Mouse (Mus musculus): ENCODE data around the gene Pik3r3. TPM values are rescaled to one million over a fixed set of nuclear protein-coding genes. Genes with fewer than 3 reads are reported as not detected.
"Not testable (repeated sequence)": the region's sequence is repeated elsewhere in the genome, so short reads cannot be mapped to it uniquely, and the experiment has no call there.

Gene Pik3r3
- polyA plus RNA-seq, 1 experiment: 4.6 TPM

DNA sequence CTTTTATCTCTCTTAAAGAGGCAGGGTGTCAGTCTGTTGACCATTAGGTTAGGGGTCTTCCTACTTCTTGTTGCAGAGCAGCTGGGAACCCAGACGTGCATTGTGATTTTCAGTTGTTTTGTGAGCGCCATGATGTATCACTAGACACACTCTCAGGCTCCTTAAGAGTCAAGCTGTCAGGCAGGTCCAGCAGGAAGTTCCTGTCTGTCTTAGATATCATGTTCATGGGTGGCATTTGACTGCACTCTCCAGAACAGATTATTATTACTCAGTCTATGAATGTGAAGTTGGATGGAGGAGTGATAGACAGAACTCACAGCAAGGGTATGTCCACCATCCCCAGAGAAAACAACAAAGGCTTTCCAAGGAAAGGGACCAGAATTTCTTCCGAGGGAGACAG lies 17.0 kb upstream of the Pik3r3 start:
- Histone ChIP-seq H3K4me1 (ENCODE audit: control insufficient read depth, insufficient read depth, insufficient read length, low read length) (no peaks in the 10 kb centered on the region), H3K4me3 (ENCODE audit: insufficient read depth, low read depth, low read length) (no peak overlapping the region), H3K27ac (replicated peaks; ENCODE audit: low read depth, low read length) (no peak overlapping the region)

DNA sequence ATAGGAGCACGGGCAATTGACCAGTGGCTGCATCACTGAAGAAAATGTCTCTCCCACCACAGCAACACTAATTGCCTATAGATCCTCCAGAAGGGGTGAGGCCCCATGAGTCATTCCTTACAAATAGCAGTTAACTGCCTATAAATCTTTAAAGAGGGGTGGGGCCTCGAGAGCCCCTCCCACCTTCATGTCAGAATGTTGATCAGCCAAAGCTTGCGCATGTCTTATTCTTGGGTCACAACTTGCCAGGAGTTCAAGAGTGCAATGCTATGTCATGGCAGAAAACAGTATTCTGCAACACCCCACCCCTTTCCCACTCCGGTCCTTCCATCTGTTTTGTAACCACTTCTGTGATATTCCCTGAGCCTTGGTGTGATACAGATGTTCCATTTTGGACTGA lies 14.9 kb upstream of the Pik3r3 start:
- Histone ChIP-seq H3K27ac (replicated peaks; ENCODE audit: low read depth, low read length) (no peak overlapping the region), H3K4me3 (ENCODE audit: insufficient read depth, low read depth, low read length) (no peak overlapping the region), H3K4me1 (ENCODE audit: control insufficient read depth, insufficient read depth, insufficient read length, low read length) (no peaks in the 10 kb centered on the region)

DNA sequence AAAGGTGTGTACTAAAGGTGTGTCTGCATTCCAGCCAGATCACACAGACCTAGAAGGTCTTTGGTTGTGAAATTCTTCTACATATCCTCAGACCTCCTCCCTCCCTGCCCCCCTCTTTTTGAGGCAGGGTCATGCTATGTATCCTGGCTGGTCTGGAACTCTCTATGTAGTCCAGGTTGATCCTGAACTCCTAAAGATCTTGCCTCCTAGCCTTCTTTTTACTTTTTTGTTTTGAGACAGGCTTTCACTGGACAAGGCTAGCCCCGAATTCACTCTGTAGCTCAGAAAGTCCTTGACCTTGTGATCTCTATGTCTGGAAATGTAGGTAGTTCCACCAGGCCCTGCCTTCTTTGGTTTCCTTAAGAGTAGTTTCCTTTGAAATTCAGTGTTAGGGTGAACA lies 12.5 kb upstream of the Pik3r3 start:
- H3K4me3 ChIP-seq (ENCODE audit: insufficient read depth, low read depth, low read length): no peak overlapping the region
- no peaks in the 10 kb centered on the region for H3K4me1 ChIP-seq (ENCODE audit: control insufficient read depth, insufficient read depth, insufficient read length, low read length)
- no peak overlapping the region for H3K27ac ChIP-seq (replicated peaks; ENCODE audit: low read depth, low read length)

DNA sequence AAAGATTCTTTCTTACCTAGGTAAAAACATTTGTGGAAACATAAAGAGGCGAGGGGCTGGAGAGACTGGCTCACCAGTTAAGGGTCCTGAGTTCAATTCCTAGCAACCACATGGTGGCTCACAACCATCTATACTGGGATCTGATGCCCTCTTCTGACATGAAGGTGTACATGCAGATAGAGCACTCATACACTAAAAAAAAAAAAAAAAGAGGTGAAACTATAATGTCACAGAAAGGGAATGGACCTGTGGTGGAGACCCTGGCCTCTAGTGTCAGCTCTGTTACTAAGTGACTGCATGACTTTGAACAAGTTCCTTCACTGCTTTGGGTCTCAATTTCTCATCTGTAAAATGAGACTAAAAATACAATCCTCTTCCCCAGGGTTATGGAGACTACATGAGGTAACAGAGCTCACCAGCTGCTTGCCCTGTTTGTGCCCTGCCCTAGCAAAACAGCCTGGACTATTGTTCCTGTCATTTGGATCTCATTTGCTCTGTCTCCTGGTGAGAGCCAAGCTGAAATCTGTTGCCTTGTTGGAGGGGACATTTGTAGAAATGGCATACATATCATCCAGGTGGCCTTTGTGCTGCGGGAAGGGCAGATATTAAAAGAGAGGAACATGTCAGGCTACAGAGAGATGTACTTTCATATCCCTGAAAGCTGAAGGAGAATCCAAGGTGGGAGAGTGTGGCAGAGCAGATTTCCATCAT lies 5.4 kb upstream of the Pik3r3 start:
- Histone ChIP-seq H3K4me3 (ENCODE audit: insufficient read depth, low read depth, low read length) (no peak overlapping the region), H3K27ac (replicated peaks; ENCODE audit: low read depth, low read length) (no peak overlapping the region), H3K4me1 (ENCODE audit: control insufficient read depth, insufficient read depth, insufficient read length, low read length) (no peaks in the 10 kb centered on the region)

DNA sequence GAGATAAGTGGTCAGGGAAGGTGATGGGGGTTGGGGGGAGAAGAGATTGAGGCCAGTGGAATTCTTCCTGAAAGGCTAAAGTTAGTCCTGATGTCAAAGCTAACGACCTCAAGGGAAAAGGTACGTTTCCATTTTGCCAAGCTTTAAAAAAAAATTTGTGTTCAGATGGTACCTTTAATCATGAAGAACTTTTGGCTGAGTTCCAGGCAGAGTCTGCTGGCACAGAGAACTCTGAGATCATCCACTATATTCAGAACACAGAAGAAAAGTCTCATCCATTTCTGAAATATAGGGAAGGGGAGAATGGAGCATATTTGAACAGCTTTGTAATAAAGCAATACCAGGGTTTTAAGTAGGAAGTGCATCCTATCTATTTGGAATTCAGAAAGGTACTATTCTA lies 4.4 kb upstream of the Pik3r3 start:
- Histone ChIP-seq H3K4me3 (ENCODE audit: insufficient read depth, low read depth, low read length) (no peak overlapping the region), H3K4me1 (ENCODE audit: control insufficient read depth, insufficient read depth, insufficient read length, low read length) (no peaks in the 10 kb centered on the region), H3K27ac (replicated peaks; ENCODE audit: low read depth, low read length) (no peak overlapping the region)

DNA sequence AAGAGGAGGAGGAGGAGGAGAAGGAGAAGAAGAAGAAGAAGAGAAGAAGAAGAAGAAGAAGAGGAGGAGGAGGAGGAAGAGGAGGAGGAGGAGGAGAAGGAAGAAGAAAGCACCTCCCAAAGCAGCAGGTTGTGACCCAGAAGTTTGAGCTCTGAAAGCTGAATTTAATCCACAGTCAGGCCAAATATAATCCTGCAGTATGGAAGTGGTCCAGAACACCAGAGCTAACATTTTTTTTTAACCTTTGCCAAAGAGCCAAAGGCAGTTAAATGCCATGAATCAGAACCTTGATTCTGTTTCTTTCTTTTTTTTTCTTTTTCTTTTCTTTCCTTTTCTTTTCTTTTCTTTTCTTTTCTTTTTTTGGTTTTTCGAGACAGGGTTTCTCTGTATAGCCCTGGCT lies 3.8 kb upstream of the Pik3r3 start:
- not testable (repeated sequence) for H3K27ac ChIP-seq (replicated peaks; ENCODE audit: low read depth, low read length); H3K4me1 ChIP-seq (ENCODE audit: control insufficient read depth, insufficient read depth, insufficient read length, low read length); H3K4me3 ChIP-seq (ENCODE audit: insufficient read depth, low read depth, low read length)

DNA sequence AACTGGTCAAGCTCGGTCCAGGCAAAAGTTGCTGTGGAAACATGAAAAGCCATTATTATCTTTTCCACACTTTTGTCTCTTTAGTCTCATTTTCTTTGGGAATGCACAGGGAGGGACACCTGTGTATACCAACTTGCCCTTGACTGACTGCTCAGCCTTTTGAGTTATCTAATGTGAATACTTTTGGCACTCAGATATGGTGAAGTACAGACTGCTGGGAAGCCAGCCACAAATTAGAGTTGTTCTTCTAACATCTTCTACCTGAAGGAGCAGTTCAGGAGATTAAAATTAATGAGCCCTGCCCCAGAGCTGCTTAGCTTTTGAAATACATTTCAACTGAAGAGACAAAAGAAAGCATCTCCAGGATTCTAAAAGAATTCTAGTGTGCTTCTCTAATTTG lies 2.4 kb upstream of the Pik3r3 start:
- Histone ChIP-seq H3K4me3 (ENCODE audit: insufficient read depth, low read depth, low read length) (no peak overlapping the region), H3K4me1 (ENCODE audit: control insufficient read depth, insufficient read depth, insufficient read length, low read length) (no peaks in the 10 kb centered on the region), H3K27ac (replicated peaks; ENCODE audit: low read depth, low read length) (0 out of 2 replicates have a peak overlapping the region, but pooled peaks have one; percentile 8)

DNA sequence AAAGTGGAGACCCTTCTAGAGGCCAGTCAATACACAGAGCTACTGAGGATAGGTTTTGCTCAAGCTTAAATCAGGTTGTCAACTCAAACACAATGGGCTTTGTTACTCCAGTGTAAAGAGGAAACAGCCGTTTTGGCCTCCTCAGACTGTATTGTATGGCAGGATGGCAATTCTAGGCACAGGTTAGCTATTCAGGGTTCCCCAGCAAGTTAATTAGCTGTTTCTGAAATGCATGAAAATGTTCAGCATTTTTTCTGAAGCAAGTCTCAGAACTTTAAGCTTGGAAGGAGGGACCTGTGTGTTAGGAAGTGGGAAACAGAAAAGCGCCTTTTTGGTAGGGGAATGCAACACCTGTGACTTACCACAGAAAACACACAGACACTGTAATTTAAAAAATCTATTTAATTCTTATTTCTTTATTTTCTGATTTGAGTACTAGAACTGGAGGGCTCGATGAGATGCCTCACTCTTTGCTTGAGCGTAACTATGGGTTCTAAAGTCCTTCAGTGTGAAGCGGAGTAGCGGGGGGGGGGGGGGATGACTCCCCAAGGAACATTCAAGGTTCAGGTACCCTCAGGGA lies 1.3 kb upstream of the Pik3r3 start:
- Histone ChIP-seq H3K4me3 (ENCODE audit: insufficient read depth, low read depth, low read length) (peak overlapping the region; percentile 89; the same call in 1 of the 2 replicates), H3K4me1 (ENCODE audit: control insufficient read depth, insufficient read depth, insufficient read length, low read length) (no peaks in the 10 kb centered on the region), H3K27ac (replicated peaks; ENCODE audit: low read depth, low read length) (peak overlapping the region; percentile 63)

DNA sequence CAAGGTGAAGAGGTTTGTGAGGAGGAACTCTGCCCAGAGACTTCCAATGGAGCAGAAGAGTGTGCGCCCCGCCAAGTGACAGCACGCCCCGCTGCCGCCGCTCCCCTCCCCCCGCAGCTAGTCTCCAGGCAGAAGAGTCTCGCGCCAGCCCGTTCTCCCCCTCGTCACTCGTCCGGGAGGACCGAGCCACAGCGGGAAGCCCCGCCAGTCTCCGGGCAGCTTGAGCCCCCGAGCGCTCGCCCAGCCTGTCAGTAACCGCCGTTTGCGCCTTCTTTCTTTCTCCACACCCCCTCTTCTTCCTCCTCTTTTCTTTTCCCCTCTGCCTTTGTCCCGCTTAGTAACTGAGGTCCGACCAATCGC lies 658 bp upstream of the Pik3r3 start:
- H3K27ac ChIP-seq (replicated peaks; ENCODE audit: low read depth, low read length): peak overlapping the region; percentile 94
- peak overlapping the region; percentile 89 for H3K4me3 ChIP-seq (ENCODE audit: insufficient read depth, low read depth, low read length)
- no peaks in the 10 kb centered on the region for H3K4me1 ChIP-seq (ENCODE audit: control insufficient read depth, insufficient read depth, insufficient read length, low read length)

DNA sequence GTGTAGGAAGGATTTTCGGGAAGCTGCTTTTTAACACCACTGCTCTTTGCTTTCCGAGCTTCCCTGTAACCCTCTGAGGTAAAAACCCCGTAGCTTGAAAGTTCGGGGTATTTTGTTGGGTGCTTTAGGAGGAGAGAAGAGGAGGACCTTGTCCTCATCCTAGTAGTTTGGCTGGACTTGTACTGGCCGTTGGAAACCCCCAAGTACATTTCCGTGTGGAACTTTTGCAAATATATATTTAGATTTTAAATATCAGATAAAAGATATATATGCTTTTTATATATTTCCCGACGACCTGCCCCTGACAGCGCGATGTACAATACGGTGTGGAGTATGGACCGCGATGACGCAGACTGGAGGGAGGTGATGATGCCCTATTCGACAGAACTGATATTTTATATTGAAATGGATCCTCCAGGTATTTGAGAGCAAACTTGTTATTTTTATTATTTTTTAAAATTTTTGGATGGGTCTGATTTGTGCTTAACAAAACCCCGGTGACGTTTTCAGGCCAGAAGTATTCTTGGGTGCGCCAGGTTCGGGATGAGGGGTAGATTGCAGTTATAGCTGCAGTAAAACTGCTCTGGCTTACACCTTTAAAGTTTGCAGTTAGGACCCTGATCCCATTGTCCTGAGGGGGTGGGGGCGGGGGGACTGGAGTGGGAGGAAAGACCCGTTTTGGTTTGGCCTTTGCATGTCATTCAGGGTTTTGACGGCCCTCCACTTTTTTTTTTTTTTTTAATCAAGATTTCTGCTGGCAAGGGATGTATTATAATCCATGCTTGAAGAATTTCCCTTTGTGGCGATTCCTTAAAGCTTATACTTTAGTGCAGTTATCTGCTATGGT lies 801 bp downstream of the Pik3r3 start:
- Histone ChIP-seq H3K4me1 (ENCODE audit: control insufficient read depth, insufficient read depth, insufficient read length, low read length) (no peaks in the 10 kb centered on the region), H3K4me3 (ENCODE audit: insufficient read depth, low read depth, low read length) (peak overlapping the region; percentile 84), H3K27ac (replicated peaks; ENCODE audit: low read depth, low read length) (peak overlapping the region; percentile 88)

DNA sequence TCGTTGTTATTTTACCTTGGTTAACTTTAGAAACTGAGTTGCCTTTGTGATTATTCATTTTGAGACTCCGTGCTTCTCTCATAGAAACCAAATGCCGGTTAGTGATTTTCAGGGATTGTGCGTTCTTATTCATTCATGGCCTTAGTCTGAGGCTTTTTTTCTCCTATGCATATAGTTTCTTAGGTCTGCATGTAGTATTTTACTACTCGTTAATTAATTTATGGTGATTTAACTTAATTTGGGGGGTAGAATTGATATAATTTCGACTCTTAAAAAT lies 1.4 kb downstream of the Pik3r3 start:
- H3K4me3 ChIP-seq (ENCODE audit: insufficient read depth, low read depth, low read length): peak overlapping the region; percentile 84; the same call in 1 of the 2 replicates
- H3K27ac ChIP-seq (replicated peaks; ENCODE audit: low read depth, low read length): no peak overlapping the region
- H3K4me1 ChIP-seq (ENCODE audit: control insufficient read depth, insufficient read depth, insufficient read length, low read length): no peaks in the 10 kb centered on the region

DNA sequence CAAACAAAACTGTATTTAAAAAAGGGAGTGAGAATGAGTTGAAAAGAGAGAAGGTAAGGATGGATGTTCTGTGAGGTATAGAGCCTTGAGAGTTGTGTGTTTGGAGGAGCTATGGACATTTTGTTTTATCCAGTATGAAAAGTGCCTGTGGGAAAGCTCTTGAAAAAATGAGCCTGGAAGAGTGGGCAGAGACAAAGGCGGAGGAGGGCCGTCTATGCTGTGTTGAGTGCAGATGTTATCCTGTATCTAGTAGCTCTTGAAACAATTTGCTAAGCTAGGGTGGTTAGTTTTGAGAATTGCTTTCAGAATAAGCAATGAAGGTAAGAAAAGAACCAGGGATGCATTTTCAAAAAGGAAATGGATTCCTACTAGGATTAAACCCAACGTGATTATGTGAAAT lies 22.0 kb downstream of the Pik3r3 start:
- H3K4me3 ChIP-seq (ENCODE audit: insufficient read depth, low read depth, low read length): no peak overlapping the region
- no peaks in the 10 kb centered on the region for H3K4me1 ChIP-seq (ENCODE audit: control insufficient read depth, insufficient read depth, insufficient read length, low read length)
- H3K27ac ChIP-seq (replicated peaks; ENCODE audit: low read depth, low read length): no peak overlapping the region

DNA sequence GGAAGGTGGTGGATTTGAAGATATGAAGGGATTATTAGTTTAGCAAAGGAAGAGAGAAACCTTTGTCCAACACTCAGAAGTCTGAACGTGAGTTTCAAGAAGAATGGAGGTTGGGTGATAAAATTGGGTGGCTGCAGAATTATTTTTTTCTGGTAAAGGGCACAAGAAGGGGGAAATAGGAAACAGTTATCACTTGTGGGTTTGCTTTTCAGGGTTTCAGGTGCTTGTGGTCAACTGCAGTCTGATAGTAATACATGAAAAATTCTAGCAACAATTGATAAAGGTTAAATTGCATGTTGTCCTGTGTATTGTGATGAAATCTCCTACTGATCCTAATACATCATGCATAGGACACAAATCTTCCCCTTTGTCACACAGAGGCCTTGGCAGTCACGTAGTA lies 22.8 kb downstream of the Pik3r3 start:
- Histone ChIP-seq H3K4me3 (ENCODE audit: insufficient read depth, low read depth, low read length) (no peak overlapping the region), H3K4me1 (ENCODE audit: control insufficient read depth, insufficient read depth, insufficient read length, low read length) (no peaks in the 10 kb centered on the region), H3K27ac (replicated peaks; ENCODE audit: low read depth, low read length) (no peak overlapping the region)

DNA sequence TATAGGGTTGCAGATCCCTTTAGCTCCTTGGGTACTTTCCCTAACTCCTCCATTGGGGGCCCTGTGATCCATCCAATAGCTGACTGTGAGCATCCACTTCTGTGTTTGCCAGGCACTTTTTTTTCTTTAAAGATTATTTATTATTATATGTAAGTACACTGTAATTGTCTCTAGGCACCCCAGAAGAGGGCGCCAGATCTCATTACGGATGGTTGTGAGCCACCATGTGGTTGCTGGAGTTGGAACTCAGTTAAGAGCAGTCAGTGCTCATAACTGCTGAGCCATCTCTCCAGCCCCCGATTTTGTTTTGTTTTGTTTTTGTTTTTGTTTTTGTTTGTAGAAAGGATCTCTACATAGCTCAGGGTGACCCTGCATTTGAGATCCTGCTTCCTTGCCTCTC lies 24.5 kb downstream of the Pik3r3 start:
- not testable (repeated sequence) for H3K4me3 ChIP-seq (ENCODE audit: insufficient read depth, low read depth, low read length); H3K27ac ChIP-seq (replicated peaks; ENCODE audit: low read depth, low read length); H3K4me1 ChIP-seq (ENCODE audit: control insufficient read depth, insufficient read depth, insufficient read length, low read length)

DNA sequence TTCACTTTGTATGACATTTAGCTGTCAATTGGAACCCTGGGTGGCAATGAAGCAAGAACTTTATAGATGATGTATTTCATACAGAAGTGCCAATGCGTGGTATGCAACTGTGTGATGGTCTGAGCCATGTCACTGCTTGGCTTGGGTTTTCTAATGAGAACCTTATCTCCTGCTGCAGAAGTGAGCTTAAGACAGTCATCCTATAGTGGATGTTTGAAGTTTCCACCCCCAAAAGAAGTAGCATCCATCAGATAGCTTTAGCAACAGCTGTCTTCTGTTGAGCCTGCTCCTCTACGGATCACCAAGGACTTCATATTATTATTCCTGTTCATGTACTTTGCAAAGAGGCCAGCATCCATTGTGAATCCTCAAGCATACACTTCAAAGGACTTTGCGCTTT lies 28.6 kb downstream of the Pik3r3 start:
- H3K4me1 ChIP-seq (ENCODE audit: control insufficient read depth, insufficient read depth, insufficient read length, low read length): no peaks in the 10 kb centered on the region
- no peak overlapping the region for H3K27ac ChIP-seq (replicated peaks; ENCODE audit: low read depth, low read length)
- no peak overlapping the region for H3K4me3 ChIP-seq (ENCODE audit: insufficient read depth, low read depth, low read length)

DNA sequence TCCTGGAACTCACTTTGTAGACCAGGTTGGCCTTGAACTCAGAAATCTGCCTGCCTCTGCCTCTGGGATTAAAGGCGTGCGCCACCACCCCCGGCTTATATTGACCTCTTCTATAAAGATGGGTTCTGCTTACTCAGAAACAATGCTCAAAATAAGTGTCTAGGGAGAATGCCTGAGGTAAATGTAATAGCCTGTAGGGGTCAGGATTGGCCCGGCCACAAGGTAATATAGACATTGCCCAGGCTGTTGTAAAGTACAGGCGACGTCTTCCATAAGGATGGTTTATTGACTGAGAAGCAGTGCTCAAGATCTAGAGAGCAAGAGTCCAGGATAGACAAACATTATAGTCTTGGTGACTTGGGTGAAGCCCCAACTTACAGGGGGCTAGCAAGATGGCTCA lies 46.8 kb downstream of the Pik3r3 start:
- Histone ChIP-seq H3K27ac (replicated peaks; ENCODE audit: low read depth, low read length) (no peak overlapping the region), H3K4me3 (ENCODE audit: insufficient read depth, low read depth, low read length) (no peak overlapping the region), H3K4me1 (ENCODE audit: control insufficient read depth, insufficient read depth, insufficient read length, low read length) (no peaks in the 10 kb centered on the region)

All from brown adipose tissue, adult 24 weeks (tissue).